Mouse (Mus musculus) urinary bladder, postnatal 0 days (tissue): Measurements from ENCODE around the gene Mvb12b. TPM values are rescaled to one million over a fixed set of nuclear protein-coding genes. Genes with fewer than 3 reads are reported as not detected.

ENCODE experiments used
- polyA plus RNA-seq: library from polyadenylated mRNA; unstranded; fragments of >200 nt; fragmentation: Nextera tagmentation; extraction: Ambion mirVana; gene quantifications from 2 replicates; pipeline ENCODE4 v1.2.1, GENCODE M21; 2015

Mvb12b gene
- 12.3 and 13.0 TPM in 2 replicates for polyA plus RNA-seq

DNA sequence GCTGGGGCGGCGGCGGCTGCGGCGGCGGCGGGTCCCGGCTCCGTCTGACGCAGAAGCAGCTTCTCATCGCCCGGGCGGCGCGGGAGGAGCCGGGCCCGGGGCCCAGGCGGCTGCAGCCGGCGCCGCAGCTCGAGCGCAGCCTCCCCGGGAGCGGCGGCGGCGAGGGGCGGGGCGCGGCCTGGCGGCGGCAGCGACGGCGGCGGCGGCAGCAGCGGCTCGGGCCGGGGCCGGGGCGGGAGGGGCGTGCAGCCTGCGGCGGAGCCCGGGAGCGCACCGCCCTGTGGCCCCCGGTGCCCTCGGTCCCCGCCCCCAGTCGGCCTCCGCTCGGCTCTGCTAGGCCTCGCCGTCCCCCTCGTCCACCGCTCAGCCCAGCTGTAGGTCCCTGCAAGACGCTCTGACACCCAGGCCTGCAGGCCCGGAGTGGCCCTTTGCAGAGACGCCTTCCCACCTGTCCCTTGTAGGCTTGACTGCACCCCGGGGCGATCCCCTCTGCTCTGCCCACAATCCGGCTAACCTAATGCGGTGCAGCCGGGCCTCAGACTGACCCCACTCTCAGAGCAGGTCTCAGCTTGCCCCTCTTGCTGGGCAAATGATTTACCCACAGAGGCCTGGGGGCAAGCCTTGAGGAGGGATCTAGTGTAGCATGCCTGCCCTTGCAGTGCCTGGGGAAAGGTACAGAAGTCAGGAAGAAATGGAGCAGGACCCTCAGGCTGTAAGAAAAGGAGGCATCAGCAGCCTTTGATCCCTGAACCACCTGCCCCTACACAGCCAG, at the start of gene Mvb12b:
Gene Mvb12b, minus strand, starts transcription at position 619 of the 772 bp plus-strand sequence.

Other genes with a start within 250 kb of the Mvb12b start
- gene Lmx1b, start 247.4 kb downstream of the Mvb12b start, polyA plus RNA-seq = not detected in 2 replicates